Mouse (Mus musculus): ENCODE results near the gene Ankrd23.

Ankrd23 gene

GRCm38 (mm10) chr1:36513718-36514117, 23.0 kb downstream of the Ankrd23 start:
- peak; percentile 70 for DNase-seq (ENCODE audit: low read depth)

DNA sequence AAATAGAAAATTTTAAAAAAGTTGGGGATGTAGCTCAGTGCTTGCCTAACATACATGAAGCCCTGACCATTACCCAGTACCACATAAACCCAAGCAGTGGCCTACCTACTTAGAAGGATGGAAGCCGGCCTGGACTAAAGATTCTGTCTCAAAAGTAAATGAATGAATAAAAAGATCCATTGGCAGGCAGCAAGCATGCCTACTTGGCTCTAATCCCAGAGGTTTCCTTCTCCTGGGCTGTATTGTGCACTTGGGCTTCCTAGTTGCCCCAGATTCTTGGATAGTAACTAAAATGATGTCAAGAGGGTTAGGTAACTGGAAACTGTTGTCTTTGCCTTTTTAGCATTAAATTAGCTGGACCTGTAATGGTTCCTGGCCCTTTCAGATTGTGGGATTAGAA, 23.4 kb downstream of the Ankrd23 start:
- peak; percentile 24 for DNase-seq (ENCODE audit: low read depth)

GRCm38 (mm10) chr1:36512966-36513280, 23.8 kb downstream of the Ankrd23 start:
- DNase-seq (ENCODE audit: low read depth) = no peak

DNA sequence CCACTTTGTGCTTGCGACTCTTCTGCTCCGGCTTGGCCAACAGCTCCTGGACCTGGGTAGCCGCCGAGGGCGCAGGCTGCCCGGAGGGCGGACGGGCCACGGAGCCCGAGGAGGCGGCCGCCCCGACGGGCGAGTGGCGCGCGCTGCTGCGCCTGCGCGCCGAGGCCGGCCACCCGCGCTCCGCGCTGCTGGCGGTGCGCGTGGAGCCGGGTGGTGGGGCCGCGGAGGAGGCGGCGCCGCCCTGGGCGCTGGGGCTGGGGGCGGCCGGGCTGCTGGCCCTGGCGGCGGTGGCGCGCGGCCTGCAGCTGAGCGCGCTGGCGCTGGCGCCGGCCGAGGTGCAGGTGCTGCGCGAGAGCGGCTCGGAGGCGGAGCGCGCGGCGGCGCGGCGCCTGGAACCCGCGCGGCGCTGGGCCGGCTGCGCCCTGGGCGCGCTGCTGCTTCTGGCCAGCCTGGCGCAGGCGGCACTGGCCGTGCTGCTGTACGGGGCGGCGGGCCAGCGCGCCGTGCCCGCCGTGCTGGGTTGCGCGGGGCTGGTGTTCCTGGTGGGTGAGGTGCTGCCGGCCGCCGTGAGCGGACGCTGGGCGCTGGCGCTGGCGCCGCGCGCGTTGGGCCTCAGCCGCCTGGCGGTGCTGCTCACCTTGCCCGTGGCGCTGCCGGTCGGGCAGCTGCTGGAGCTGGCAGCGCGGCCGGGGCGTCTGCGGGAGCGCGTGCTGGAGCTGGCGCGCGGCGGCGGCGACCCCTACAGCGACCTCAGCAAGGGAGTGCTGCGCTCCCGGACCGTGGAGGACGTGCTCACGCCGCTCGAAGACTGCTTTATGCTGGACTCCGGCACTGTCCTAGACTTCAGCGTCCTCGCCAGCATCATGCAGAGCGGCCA, 24.4 kb downstream of the Ankrd23 start:
- DNase-seq (ENCODE audit: low read depth) = no peak

DNA sequence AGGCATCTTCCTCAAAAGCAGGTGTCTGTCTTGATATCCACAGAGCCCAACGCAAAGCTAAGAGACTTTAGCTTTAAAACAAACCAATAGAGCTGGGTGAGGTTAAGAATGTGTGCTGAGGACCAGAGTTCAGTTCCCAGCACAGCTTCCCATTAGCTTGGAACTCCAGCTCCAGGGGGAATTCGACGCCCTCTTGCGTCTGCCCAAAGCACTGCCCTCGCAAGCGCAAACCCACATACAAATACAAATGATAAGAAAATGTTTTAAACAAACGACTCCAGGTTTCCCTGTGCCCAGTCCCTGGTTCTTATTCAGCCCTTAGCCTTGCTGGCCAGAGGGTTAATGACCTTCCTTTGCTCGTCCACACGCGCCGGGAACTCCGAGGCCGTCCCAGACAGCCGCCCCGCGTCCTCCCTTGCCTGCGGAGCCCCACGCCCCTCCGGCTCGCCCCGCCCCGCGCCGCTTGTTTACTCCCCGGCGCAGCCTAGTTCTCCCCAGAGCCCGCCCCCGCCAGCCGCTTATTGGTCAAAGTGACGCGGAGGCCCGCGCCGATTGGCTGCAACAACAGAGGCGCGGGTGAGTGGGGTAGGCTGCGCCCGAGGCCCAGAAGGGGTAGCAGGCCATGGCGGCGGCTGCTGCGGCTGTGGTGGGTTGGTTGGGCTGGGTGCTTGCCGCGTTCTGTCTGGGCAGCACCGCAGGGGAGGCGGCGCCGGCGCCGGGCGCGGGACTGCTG, 25.2 kb downstream of the Ankrd23 start, which contains the start of gene Cnnm3:
Gene Cnnm3, plus strand, starts transcription at position 579 of the 733 bp plus-strand sequence.
- DNase-seq (ENCODE audit: low read depth) = peak; percentile 96

- peak; percentile 21 for DNase-seq (ENCODE audit: low read depth)
Measured at GRCm38 (mm10) chr1:36508238-36508637, 28.4 kb downstream of the Ankrd23 start.

DNA sequence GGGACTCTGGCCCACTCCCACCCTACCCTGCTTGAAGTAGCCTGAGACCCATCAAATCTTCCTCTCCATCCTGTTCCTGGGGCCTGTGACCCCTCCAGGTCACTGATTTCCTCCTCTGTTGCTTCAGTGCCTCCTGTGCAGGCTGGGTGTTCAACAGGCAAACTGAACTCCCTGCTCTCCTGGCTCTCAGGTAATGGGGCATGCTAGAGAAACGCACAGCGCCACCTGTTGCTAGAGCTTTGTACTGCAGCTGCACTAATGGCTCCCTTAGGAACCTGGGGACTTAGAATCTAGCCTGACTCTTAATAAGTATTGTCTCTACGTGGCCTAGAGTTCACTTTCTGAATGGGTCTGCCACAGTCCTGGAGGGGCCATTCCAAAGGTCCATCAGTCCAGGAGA, 35.4 kb downstream of the Ankrd23 start:
- DNase-seq (ENCODE audit: low read depth) = peak; percentile 63

GRCm38 (mm10) chr1:36497312-36497711, 39.4 kb downstream of the Ankrd23 start:
- DNase-seq (ENCODE audit: low read depth) = no peak

DNA sequence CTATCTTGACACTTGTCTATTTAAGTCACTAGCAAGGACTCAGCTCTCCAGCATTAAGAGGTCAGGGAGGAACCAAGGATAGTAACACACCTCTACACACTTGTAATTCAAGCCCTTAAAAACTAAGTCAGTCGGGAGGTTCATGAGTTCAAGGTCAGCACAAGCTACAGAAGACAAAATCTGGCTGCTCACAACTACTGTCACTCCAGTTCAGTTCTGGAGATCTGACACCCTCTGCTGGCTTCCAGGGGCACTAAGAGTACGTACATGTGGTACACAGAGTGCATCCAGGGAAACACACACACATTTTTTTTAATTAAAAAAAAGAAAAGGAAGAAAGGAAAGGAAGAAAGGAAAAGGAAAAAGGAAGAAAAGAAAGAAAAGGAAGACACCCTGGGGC, 40.0 kb downstream of the Ankrd23 start:
- peak; percentile 60 for DNase-seq (ENCODE audit: low read depth)

DNA sequence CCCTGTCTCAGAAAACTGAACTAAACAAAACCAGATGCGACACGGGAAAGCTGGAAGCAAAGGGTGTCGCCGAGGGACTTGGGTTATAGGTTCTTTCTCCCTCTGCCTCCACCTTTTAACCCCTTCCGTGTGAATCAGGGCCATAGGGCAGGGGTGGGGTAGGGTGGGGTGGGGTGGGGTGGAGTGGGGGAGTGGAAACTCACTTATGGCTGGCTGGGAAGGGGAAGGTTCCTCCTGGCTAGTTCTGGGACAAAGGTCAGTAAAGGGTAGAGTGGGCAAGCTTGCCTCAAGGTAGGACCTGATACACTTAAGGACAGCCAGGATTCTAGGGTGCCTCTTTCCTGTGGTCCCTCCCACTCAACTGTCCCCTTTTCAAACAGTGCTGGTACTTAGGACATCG, 43.4 kb downstream of the Ankrd23 start:
- no peak for DNase-seq (ENCODE audit: low read depth)

GRCm38 (mm10) chr1:36492416-36493139, 44.1 kb downstream of the Ankrd23 start:
- peak; percentile 38 for DNase-seq (ENCODE audit: low read depth)

DNA sequence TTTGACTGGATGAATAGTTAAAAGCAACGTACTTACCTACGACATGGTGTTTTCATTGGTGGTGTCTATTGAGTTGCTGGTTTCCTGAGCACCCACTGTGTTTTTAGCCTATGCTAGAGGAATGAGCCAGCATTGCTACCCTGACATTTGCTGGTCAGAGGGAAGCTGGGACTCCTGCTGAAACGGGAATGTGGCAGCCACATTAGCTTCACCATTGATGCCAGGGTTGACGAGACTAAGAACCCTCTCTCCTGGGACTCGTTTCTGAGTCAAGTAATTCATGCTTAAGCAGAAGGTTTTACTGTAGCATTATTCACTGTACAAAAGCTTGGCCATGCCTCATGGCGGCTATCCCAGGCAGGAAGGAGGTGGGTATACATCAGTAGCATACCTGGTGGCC, 47.0 kb downstream of the Ankrd23 start:
- no peak for DNase-seq (ENCODE audit: low read depth)

DNA sequence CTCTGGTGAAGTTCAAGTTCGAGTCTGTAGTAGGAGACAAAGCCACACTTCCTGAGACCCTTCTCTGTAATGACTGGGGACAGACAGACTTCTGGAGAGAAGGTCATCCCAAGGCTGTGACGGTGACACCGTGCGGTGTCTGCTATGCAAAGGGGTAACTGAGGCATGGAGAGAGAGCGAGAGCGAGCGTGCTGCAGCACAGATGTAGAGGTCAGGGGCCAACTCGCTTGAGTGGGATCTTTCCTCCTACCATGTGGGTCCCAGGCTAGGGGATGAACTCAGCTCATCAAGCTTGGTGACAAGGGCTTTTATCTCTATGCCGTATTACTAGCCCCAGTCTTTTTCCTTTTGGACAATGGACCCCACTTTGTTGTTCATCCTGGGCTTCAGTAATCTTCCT, 49.6 kb downstream of the Ankrd23 start:
- no peak for DNase-seq (ENCODE audit: low read depth)

DNA sequence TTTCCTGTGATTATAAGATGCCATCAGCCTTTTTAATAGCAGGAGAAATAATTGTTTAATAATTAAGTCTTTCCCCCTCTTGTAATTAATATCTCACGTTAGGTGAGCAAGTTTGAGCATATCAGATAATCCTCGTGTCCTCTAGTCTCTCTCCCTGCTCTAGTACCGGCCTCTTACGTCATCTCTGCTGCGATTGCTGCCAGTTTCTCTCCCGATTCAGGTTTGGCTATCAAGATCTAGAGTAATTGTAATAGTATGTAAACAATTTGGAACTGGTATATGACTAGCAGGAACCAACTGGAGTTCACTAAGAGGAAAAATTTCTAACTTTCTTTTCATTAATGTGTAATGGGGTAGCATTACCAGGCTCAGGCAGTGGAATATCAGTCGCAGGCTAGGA, 51.6 kb downstream of the Ankrd23 start:
- DNase-seq (ENCODE audit: low read depth) = no peak

GRCm38 (mm10) chr1:36483825-36484224, 52.9 kb downstream of the Ankrd23 start:
- no peak for DNase-seq (ENCODE audit: low read depth)

Data from 416B (cell line).